Mouse (Mus musculus): ENCODE data around the gene Zbtb3. TPM values are rescaled to one million over a fixed set of nuclear protein-coding genes. Genes with fewer than 3 reads are reported as not detected.

Gene Zbtb3
- polyA plus RNA-seq, 1 experiment from 2014 or later, result 7.2 TPM

DNA sequence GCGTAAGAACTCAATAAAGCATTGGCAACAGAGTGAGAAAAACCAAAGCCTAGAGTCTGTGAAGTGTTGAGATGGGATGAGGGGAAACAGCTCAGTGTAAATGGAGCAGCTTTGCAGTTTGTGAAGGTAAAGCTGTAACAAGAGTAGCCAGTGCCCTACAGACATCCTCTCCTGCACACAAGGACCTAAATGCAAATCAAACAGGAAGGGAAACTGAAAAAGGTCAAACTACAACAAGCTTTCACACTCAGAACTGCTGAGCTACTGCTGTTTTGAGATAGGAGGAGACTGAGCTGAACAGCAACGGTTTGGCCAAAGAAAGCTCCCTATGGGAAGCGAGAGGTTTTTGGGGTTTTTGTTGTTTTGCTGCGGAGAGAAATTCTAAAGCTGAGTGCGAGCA, 4.5 kb downstream of the Zbtb3 start:
- H3K9me3 ChIP-seq, result no peaks in the 10 kb centered on the region
- no peak overlapping the region for H3K27ac ChIP-seq
- ATAC-seq (ENCODE audit: insufficient number of reproducible peaks, insufficient read depth, low FRiP score, low TSS enrichment), result no peak
- H3K4me3 ChIP-seq, result no peak overlapping the region
- H3K36me3 ChIP-seq, result peaks cover 65% of the 10 kb centered on the region
- no peaks in the 10 kb centered on the region for H3K27me3 ChIP-seq
- no peak overlapping the region for H3K4me2 ChIP-seq (replicated peaks)
- H3K9ac ChIP-seq, result no peak overlapping the region
- 95% methylated on average over 5 of the region's 5 CpGs for WGBS
- peaks cover 7% of the 10 kb centered on the region for H3K4me1 ChIP-seq

- no peak overlapping the region for H3K27ac ChIP-seq
- H3K9me3 ChIP-seq, result no peaks in the 10 kb centered on the region
- H3K9ac ChIP-seq, result 0 out of 2 replicates have a peak overlapping the region, but pooled peaks have one; percentile 10
- H3K27me3 ChIP-seq, result no peaks in the 10 kb centered on the region
- ATAC-seq (ENCODE audit: insufficient number of reproducible peaks, insufficient read depth, low FRiP score, low TSS enrichment), result no peak
- WGBS, result 83% methylated on average over 11 of the region's 11 CpGs
- no peak overlapping the region for H3K4me2 ChIP-seq (replicated peaks)
- peaks cover 19% of the 10 kb centered on the region for H3K4me1 ChIP-seq
- peaks cover 42% of the 10 kb centered on the region for H3K36me3 ChIP-seq
- H3K4me3 ChIP-seq, result no peak overlapping the region
These were observed 13.5 kb downstream of the Zbtb3 start for GRCm38 (mm10) chr19:8815812-8816211.

DNA sequence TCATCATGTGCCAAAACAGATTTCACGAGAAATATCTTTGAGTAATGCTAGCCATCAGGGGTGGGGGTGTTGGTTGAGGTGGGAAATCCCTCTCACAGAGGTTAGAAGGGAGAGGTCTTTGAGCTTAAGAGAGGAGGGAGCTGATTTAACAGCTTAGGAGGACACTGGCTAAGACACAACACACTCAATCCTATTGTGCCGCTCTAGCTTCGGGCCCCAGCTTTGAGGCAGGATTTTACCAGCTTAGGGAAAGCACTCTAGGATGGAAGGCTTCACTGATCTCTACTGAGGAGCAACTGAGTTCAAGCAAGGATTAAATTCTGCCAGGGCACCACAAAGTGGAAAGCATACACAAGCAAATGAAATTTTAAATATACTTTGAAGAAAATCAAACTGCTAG, 14.6 kb downstream of the Zbtb3 start:
- ATAC-seq (ENCODE audit: insufficient number of reproducible peaks, insufficient read depth, low FRiP score, low TSS enrichment), result no peak
- H3K36me3 ChIP-seq, result peaks cover 34% of the 10 kb centered on the region

GRCm38 (mm10) chr19:8818301-8818798, 16.0 kb downstream of the Zbtb3 start:
- no peaks in the 10 kb centered on the region for H3K9me3 ChIP-seq
- peaks cover 36% of the 10 kb centered on the region for H3K4me1 ChIP-seq
- WGBS, result 30% methylated on average over 14 of the region's 14 CpGs
- peaks cover 29% of the 10 kb centered on the region for H3K36me3 ChIP-seq
- no peak for ATAC-seq (ENCODE audit: insufficient number of reproducible peaks, insufficient read depth, low FRiP score, low TSS enrichment)
- peak overlapping the region; percentile 81 for H3K4me2 ChIP-seq (replicated peaks)
- H3K27ac ChIP-seq, result peak overlapping the region; percentile 100
- H3K9ac ChIP-seq, result peak overlapping the region; percentile 78
- no peaks in the 10 kb centered on the region for H3K27me3 ChIP-seq
- peak overlapping the region; percentile 76 for H3K4me3 ChIP-seq

More for the DNA sequence above, 14.6 kb downstream of the Zbtb3 start:
- H3K9ac ChIP-seq, result peak overlapping the region; percentile 46
- no peaks in the 10 kb centered on the region for H3K27me3 ChIP-seq
- no peak overlapping the region for H3K27ac ChIP-seq
- H3K4me3 ChIP-seq, result peak overlapping the region; percentile 3; the same call in 1 of the 2 replicates
- peaks cover 22% of the 10 kb centered on the region for H3K4me1 ChIP-seq
- no peaks in the 10 kb centered on the region for H3K9me3 ChIP-seq
- WGBS, result 79% methylated on average over 3 of the region's 3 CpGs
- peak overlapping the region; percentile 81 for H3K4me2 ChIP-seq (replicated peaks)

GRCm38 (mm10) chr19:8818801-8819595, 16.6 kb downstream of the Zbtb3 start, which contains the start of gene Ttc9c:
TSS of gene Ttc9c (minus strand) at chr19:8819333.
- H3K27me3 ChIP-seq, result no peaks in the 10 kb centered on the region
- peak within 1 kb of the TSS; percentile 99 for H3K9ac ChIP-seq
- H3K27ac ChIP-seq, result peak within 1 kb of the TSS; percentile 100
- WGBS, result under 1% methylated on average over 33 of the region's 33 CpGs
- peaks cover 36% of the 10 kb centered on the region for H3K4me1 ChIP-seq
- H3K36me3 ChIP-seq, result peaks cover 29% of the 10 kb centered on the region
- H3K4me2 ChIP-seq (replicated peaks), result peak within 1 kb of the TSS; percentile 86
- no peaks in the 10 kb centered on the region for H3K9me3 ChIP-seq
- ATAC-seq (ENCODE audit: insufficient number of reproducible peaks, insufficient read depth, low FRiP score, low TSS enrichment), result peak; percentile 90
- H3K4me3 ChIP-seq, result peak within 1 kb of the TSS; percentile 76

DNA sequence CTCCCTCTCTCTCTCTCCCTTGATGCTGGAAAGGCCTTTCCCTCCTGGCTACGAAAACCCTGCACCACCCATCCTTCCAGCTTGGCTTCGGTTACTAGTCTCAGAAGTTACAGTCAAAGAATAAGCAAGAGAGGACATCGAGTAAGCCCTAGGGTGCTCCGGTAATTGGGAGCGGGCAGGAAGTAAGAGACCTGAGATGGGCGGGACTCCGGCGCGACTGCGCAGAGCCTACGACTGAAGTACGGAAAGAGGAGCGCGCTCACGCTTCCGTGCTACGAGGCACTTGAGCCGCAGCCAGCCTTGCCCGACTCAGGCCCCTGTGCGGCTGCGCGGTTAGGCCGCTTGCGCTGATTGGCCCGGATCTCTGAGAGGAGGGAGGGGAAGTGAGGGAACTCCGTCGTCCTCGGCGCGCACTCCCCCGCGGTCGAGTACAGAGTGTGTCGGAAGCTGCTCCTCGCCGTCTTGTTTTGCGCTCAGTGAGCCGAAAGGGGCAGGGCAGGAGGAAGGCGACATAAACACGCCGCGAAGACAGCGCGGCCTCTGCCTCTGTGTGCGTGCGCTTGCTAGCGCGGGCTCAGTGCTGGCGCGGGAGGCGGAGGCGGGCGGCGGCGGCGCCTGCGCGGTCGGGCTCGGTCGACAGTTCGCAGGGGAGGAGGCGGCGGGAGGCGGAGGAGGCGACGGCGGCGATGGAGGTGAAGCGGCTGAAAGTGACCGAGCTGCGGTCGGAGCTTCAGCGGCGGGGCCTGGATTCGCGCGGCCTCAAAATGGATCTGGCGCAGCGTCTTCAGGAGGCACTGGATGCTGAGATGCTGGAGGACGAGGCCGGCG, 17.5 kb downstream of the Zbtb3 start, which contains the start of gene Hnrnpul2:
Hnrnpul2 (plus strand) TSS at position 415 of the 828 bp plus-strand sequence.
- 0% methylated on average over 82 of the region's 83 CpGs for WGBS
- H3K4me1 ChIP-seq, result peaks cover 36% of the 10 kb centered on the region

DNA sequence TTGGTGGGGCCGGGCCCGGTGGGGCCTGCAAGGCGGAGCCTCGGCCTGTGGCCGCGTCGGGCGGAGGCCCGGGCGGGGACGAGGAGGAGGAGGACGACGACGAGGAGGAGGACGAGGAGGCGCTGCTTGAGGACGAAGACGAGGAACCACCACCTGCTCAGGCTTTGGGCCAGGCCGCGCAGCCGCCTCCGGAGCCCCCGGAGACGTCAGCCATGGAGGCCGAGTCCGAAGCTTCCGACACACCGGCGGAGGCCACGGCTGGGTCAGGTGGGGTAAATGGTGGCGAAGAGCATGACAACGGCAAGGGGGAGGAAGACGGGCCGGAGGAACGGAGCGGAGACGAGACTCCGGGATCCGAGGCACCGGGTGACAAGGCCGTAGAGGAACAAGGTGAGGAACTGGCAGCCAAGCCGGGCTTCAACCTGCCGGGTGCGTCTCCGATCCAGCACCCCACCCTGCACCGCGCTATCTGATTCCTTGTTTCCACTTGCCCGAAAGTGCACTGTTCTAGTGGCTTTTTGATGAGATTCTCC, 18.1 kb downstream of the Zbtb3 start:
- WGBS, result under 1% methylated on average over 47 of the region's 48 CpGs
- Histone ChIP-seq H3K9ac (peak overlapping the region; percentile 99), H3K27ac (peak overlapping the region; percentile 100), H3K4me1 (peaks cover 36% of the 10 kb centered on the region), H3K36me3 (peaks cover 33% of the 10 kb centered on the region), H3K27me3 (no peaks in the 10 kb centered on the region), H3K9me3 (no peaks in the 10 kb centered on the region), H3K4me2 (replicated peaks) (peak overlapping the region; percentile 86), H3K4me3 (peak overlapping the region; percentile 76)
- peak; percentile 2; the same call in 1 of the 2 replicates for ATAC-seq (ENCODE audit: insufficient number of reproducible peaks, insufficient read depth, low FRiP score, low TSS enrichment)

More for the DNA sequence above, 17.5 kb downstream of the Zbtb3 start, which contains the start of gene Hnrnpul2:
- Histone ChIP-seq H3K9ac (peak within 1 kb of the TSS; percentile 99), H3K27ac (peak within 1 kb of the TSS; percentile 100), H3K27me3 (no peaks in the 10 kb centered on the region), H3K4me3 (peak within 1 kb of the TSS; percentile 76), H3K4me2 (replicated peaks) (peak within 1 kb of the TSS; percentile 86), H3K36me3 (peaks cover 31% of the 10 kb centered on the region), H3K9me3 (no peaks in the 10 kb centered on the region)
- peak; percentile 97 for ATAC-seq (ENCODE audit: insufficient number of reproducible peaks, insufficient read depth, low FRiP score, low TSS enrichment)

DNA sequence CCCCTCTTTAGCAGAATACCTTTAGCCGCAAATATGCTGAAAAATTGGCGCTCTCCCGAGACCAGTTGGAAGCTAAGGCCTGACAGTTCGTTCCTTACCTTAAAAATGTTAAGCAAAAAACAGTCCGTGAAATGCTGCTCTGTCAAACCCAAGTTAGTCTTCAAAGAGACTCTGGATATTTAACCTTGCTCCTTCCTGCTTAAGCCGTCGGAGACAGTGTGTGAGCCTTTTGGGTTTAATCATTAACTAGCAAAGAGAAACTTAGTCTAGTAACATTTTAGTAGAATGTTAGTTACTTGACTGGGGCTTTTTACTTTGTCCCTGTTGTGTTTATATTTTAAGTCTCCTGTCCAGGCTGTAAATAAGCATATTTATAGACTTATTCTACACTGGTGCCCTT, 18.8 kb downstream of the Zbtb3 start:
- ATAC-seq (ENCODE audit: insufficient number of reproducible peaks, insufficient read depth, low FRiP score, low TSS enrichment), result no peak
- no peaks in the 10 kb centered on the region for H3K9me3 ChIP-seq
- peaks cover 36% of the 10 kb centered on the region for H3K4me1 ChIP-seq
- WGBS, result 2% methylated on average over 7 of the region's 7 CpGs
- no peaks in the 10 kb centered on the region for H3K27me3 ChIP-seq
- peaks cover 34% of the 10 kb centered on the region for H3K36me3 ChIP-seq
- peak overlapping the region; percentile 100 for H3K27ac ChIP-seq
- H3K9ac ChIP-seq, result peak overlapping the region; percentile 99
- peak overlapping the region; percentile 76 for H3K4me3 ChIP-seq
- peak overlapping the region; percentile 86 for H3K4me2 ChIP-seq (replicated peaks)

DNA sequence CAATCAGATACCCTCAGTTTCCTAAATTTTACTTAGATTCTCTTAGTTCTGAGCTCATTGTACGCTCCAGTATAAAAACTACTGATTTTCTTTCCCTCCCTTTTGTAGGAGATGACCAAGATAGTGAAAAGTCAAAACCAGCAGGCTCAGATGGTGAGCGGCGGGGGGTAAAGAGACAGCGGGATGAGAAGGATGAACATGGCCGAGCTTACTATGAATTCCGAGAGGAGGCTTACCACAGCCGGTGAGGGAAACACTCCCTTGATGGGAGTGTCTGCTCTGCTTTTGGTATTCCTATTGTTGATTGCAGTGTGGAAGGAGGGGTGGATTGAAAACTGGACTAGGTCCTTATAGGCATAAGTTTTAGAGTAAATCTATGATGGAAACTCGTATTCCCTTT, 20.3 kb downstream of the Zbtb3 start:
- Histone ChIP-seq H3K4me2 (replicated peaks) (peak overlapping the region; percentile 86), H3K9me3 (no peaks in the 10 kb centered on the region), H3K9ac (peak overlapping the region; percentile 32; the same call in 1 of the 2 replicates), H3K4me3 (peak overlapping the region; percentile 76; the same call in 1 of the 2 replicates), H3K27ac (no peak overlapping the region), H3K36me3 (peaks cover 49% of the 10 kb centered on the region), H3K4me1 (peaks cover 23% of the 10 kb centered on the region), H3K27me3 (no peaks in the 10 kb centered on the region)
- 79% methylated on average over 8 of the region's 8 CpGs for WGBS
- ATAC-seq (ENCODE audit: insufficient number of reproducible peaks, insufficient read depth, low FRiP score, low TSS enrichment), result no peak

DNA sequence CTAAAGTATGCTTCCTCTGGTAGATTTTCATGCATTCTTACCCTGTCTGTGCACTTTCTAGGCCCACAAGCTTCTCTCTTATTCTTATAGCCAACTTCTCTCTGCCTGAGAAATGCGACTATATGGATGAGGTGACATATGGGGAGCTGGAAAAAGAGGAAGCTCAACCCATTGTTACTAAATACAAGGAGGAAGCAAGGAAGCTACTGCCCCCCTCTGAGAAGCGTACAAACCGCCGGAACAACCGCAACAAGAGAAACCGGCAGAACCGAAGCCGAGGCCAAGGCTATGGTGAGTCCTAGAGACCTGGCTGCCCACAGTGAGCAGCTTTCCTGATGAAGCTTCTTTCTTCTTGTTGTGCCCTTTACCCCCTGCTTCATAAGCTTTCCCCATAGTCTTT, 27.3 kb downstream of the Zbtb3 start, which contains the start of gene AC129217.1:
AC129217.1 (plus strand) TSS at position 114 of the 400 bp plus-strand sequence.
- H3K4me1 ChIP-seq, result no peaks in the 10 kb centered on the region
- no peak for ATAC-seq (ENCODE audit: insufficient number of reproducible peaks, insufficient read depth, low FRiP score, low TSS enrichment)
- no peak within 1 kb of the TSS for H3K27ac ChIP-seq
- peaks cover 97% of the 10 kb centered on the region for H3K36me3 ChIP-seq
- no peaks in the 10 kb centered on the region for H3K9me3 ChIP-seq
- WGBS, result 91% methylated on average over 8 of the region's 8 CpGs
- H3K9ac ChIP-seq, result no peak within 1 kb of the TSS
- H3K27me3 ChIP-seq, result no peaks in the 10 kb centered on the region
- no peak within 1 kb of the TSS for H3K4me2 ChIP-seq (replicated peaks)
- H3K4me3 ChIP-seq, result no peak within 1 kb of the TSS

- no peak overlapping the region for H3K9ac ChIP-seq
- H3K4me1 ChIP-seq, result no peaks in the 10 kb centered on the region
- no peak overlapping the region for H3K4me3 ChIP-seq
- no peaks in the 10 kb centered on the region for H3K27me3 ChIP-seq
- WGBS, result 95% methylated on average over 8 of the region's 8 CpGs
- no peak for ATAC-seq (ENCODE audit: insufficient number of reproducible peaks, insufficient read depth, low FRiP score, low TSS enrichment)
- H3K27ac ChIP-seq, result no peak overlapping the region
- no peaks in the 10 kb centered on the region for H3K9me3 ChIP-seq
- no peak overlapping the region for H3K4me2 ChIP-seq (replicated peaks)
- peaks cover 95% of the 10 kb centered on the region for H3K36me3 ChIP-seq
These were observed 28.3 kb downstream of the Zbtb3 start for GRCm38 (mm10) chr19:8830664-8831063.
